Mouse (Mus musculus) embryonic facial prominence, embryonic 11.5 days (tissue): ENCODE measurements around the gene Fbxw11. TPM values are rescaled to one million over a fixed set of nuclear protein-coding genes. Genes with fewer than 3 reads are reported as not detected.

Experiments used
- ATAC-seq: fragments of 200-750 bp; cut with Nextera tagmentation; replicated peaks from 2 replicates; pipeline ENCODE4 v1.8.0; 2017; ENCODE audit warnings: low read depth; ENCODE audit not compliant: insufficient number of reproducible peaks, low FRiP score, low TSS enrichment
- DNase-seq: peaks from one replicate; pipeline ENCODE4 v3.0.0-alpha.2; 2015; ENCODE audit warnings: low spot score
- H3K27ac ChIP-seq: fragments of 300-500 bp; sonication (generic); replicated peaks from 2 replicates; pipeline ENCODE4 v1.5.1; 2014; ENCODE audit warnings: mild to moderate bottlenecking, low read depth, low read length, control low read depth
- H3K27me3 ChIP-seq: fragments of 300-500 bp; sonication (generic); 2 replicates; pipeline ENCODE4 v1.6.1; 2014; ENCODE audit warnings: mild to moderate bottlenecking, low read length, moderate library complexity, mixed read lengths; ENCODE audit not compliant: control insufficient read depth, insufficient read depth
- H3K36me3 ChIP-seq: fragments of 300-500 bp; sonication (generic); replicated peaks from 2 replicates; pipeline ENCODE4 v1.6.1; 2014; ENCODE audit warnings: low read depth, mild to moderate bottlenecking, low read length, moderate library complexity, mixed read lengths; ENCODE audit not compliant: control insufficient read depth, insufficient read depth
- H3K4me1 ChIP-seq: fragments of 300-500 bp; sonication (generic); 2 replicates; pipeline ENCODE4 v1.6.1; 2014; ENCODE audit warnings: low read length, mixed read lengths; ENCODE audit not compliant: control insufficient read depth, insufficient read depth
- H3K4me2 ChIP-seq: fragments of 300-500 bp; sonication (generic); 2 replicates; pipeline ENCODE4 v1.6.1; 2014; ENCODE audit warnings: low read depth, mild to moderate bottlenecking, control low read depth, low read length, moderate library complexity
- H3K4me3 ChIP-seq: fragments of 300-500 bp; sonication (generic); 2 replicates; pipeline ENCODE4 v1.5.1; 2014; ENCODE audit warnings: low read depth, low read length, control low read depth
- H3K9ac ChIP-seq: fragments of 300-500 bp; sonication (generic); replicated peaks from 2 replicates; pipeline ENCODE4 v1.6.1; 2014; ENCODE audit warnings: mild to moderate bottlenecking, control low read depth, low read length
- H3K9me3 ChIP-seq: fragments of 300-500 bp; sonication (generic); replicated peaks from 2 replicates; pipeline ENCODE4 v1.6.1; 2016; ENCODE audit warnings: mild to moderate bottlenecking, low read length, inconsistent platforms, mixed read lengths; ENCODE audit not compliant: control insufficient read depth
- WGBS: fragments of 180-500 bp; shearing (Covaris S2); extraction: QIAGEN DNeasy Blood & Tissue Kit; methylation state at CpG from one replicate; pipeline ENCODE4 v1.1.7; 2014; 5-methylcytosine and 5-hydroxymethylcytosine counted together
- polyA plus RNA-seq: library from polyadenylated mRNA; unstranded; fragments of >200 nt; fragmentation: Nextera tagmentation; extraction: Ambion mirVana; gene quantifications from 2 replicates; pipeline ENCODE4 v1.2.1, GENCODE M21; 2014

Fbxw11 gene
- polyA plus RNA-seq, 1 experiment from 2014 or later = 90.6 TPM

DNA sequence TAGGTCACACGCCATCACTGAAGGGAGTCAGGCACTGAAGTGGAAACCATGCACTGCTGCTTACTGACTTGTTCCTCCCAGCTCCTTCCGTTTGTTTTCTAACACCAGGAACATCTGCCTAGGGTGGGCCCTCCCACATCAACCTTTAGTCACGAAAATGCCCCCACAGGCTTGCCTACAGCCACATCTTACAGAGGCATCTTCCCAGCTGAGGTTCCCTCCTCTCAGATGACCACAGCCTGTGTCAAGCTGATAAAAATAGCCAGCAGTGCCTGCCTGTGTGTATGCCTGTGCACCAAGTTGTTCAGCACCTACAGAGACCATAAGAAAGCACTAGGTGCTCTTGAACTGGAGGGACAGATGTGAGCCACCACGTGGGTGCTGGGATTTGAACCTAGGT, 106.3 kb downstream of the Fbxw11 start:
- WGBS = 76% methylated on average over 4 of the region's 4 CpGs
- ATAC-seq = 0 out of 2 replicates have a peak, but pooled peaks have one; percentile 44
- H3K4me2 ChIP-seq = no peak overlapping the region
- H3K27me3 ChIP-seq = no peaks in the 10 kb centered on the region
- no peak for DNase-seq
- H3K36me3 ChIP-seq = no peaks in the 10 kb centered on the region; the same call in none of the 2 replicates
- H3K9ac ChIP-seq = no peak overlapping the region
- no peaks in the 10 kb centered on the region for H3K4me1 ChIP-seq
- no peaks in the 10 kb centered on the region for H3K9me3 ChIP-seq
- H3K4me3 ChIP-seq = no peak overlapping the region
- no peak overlapping the region for H3K27ac ChIP-seq

DNA sequence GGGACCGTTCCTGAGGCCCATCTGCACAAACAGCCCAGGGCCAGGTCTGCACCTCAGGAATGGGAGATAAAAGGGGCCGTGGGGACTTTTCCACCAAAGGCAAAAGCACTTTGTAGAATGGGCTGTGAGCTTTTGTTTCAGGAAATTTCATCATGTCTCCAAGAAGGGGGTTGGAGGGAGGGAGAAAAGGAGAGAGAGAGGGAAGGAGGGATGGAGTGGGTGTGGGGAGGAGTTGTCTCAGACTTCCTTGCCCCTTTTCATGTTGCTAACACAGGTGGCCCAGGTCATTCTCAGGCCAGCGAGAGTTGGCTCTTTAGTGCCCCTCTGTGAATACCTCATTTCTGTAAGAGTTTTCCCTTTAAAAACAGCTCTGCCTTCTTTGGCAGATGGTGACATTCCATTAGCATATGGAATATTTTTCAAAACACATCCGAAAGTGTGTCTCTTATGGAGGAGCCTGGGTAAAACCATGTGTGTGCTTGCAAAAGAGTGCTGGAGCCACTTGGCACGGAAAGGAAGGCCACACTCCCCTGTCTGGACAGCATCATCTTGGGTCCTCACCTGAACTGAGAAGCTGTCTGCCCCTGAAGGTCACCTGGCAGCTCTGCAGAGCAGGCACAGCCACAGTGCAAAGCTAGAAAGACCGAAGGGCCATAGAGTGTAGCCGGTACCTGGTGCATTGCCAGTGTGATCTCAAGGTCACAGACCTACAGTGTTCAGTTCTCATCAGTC, 109.5 kb downstream of the Fbxw11 start:
- ATAC-seq = no peak
- no peaks in the 10 kb centered on the region for H3K4me1 ChIP-seq

DNA sequence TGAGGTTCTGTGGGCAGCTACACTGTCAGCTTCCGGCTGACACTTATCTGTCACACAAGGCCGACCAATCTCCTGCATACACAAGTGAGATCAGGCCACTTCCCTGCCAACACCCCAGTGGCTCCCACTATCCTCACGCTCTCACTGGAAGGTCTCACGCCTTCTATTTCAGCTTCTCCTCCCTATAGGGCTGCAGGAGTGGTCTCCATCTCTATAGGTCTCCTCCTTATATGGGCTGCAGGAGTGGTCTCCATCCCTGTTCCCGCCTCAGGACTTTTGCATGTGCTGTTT, 110.0 kb downstream of the Fbxw11 start:
- Histone ChIP-seq H3K27ac (no peak overlapping the region), H3K4me1 (no peaks in the 10 kb centered on the region), H3K36me3 (no peaks in the 10 kb centered on the region), H3K4me2 (no peak overlapping the region), H3K27me3 (no peaks in the 10 kb centered on the region), H3K4me3 (no peak overlapping the region), H3K9ac (no peak overlapping the region), H3K9me3 (no peaks in the 10 kb centered on the region)
- WGBS = 91% methylated on average over 5 of the region's 5 CpGs
- ATAC-seq = no peak
- no peak for DNase-seq

More for the DNA sequence above, 109.5 kb downstream of the Fbxw11 start:
- H3K9me3 ChIP-seq = no peaks in the 10 kb centered on the region
- no peak for DNase-seq
- H3K4me3 ChIP-seq = no peak overlapping the region
- H3K27ac ChIP-seq = no peak overlapping the region
- no peak overlapping the region for H3K4me2 ChIP-seq
- no peaks in the 10 kb centered on the region for H3K36me3 ChIP-seq
- WGBS = 73% methylated on average over 7 of the region's 7 CpGs
- H3K27me3 ChIP-seq = no peaks in the 10 kb centered on the region
- H3K9ac ChIP-seq = no peak overlapping the region

DNA sequence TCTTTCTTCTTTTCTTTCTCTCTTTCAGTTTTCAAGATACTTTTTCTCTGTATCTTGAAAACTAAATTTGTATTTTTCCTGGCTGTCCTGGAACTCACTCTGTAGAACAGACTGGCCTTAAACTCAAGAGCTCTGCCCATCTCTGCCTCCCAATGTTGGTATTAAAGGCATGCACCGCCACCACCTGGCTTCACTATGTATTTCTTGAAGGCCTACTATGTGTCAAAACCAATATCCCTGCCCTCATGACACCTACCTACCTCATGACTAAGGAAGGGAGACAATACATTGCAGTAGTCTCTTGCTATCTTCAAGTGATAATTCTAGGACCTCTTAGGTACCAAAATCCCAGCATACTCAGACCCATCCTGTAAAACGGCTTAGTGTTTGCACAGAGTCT, 110.8 kb downstream of the Fbxw11 start:
- Histone ChIP-seq H3K4me1 (no peaks in the 10 kb centered on the region), H3K27me3 (no peaks in the 10 kb centered on the region), H3K9ac (no peak overlapping the region), H3K4me3 (no peak overlapping the region), H3K4me2 (no peak overlapping the region), H3K9me3 (no peaks in the 10 kb centered on the region), H3K36me3 (no peaks in the 10 kb centered on the region), H3K27ac (no peak overlapping the region)
- ATAC-seq (no peak), DNase-seq (no peak)
- 90% methylated on average over 2 of the region's 2 CpGs for WGBS

DNA sequence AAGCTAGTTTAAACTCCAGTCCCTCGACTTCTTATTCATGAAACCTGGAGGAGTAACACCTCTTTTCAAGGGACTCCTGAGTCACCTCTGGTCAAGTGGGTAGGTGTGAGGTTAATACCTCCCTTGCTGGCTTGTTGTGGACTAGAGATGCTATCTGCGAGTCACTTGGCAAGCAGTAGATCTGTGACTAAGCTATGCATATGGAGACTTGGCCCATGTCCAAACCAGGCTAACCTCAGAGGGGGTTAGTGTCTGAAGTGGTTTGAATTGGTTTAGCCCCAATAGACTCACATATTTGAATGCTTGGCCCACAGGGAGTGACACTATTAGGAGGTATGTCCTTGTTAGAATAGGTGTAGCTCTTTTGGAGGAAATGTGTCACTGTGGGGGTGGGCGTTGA, 120.2 kb downstream of the Fbxw11 start:
- DNase-seq = no peak
- 76% methylated on average over 3 of the region's 3 CpGs for WGBS
- Histone ChIP-seq H3K9me3 (no peaks in the 10 kb centered on the region), H3K9ac (no peak overlapping the region), H3K27ac (no peak overlapping the region), H3K4me1 (no peaks in the 10 kb centered on the region), H3K36me3 (no peaks in the 10 kb centered on the region), H3K27me3 (no peaks in the 10 kb centered on the region), H3K4me2 (no peak overlapping the region), H3K4me3 (no peak overlapping the region)
- ATAC-seq = no peak

DNA sequence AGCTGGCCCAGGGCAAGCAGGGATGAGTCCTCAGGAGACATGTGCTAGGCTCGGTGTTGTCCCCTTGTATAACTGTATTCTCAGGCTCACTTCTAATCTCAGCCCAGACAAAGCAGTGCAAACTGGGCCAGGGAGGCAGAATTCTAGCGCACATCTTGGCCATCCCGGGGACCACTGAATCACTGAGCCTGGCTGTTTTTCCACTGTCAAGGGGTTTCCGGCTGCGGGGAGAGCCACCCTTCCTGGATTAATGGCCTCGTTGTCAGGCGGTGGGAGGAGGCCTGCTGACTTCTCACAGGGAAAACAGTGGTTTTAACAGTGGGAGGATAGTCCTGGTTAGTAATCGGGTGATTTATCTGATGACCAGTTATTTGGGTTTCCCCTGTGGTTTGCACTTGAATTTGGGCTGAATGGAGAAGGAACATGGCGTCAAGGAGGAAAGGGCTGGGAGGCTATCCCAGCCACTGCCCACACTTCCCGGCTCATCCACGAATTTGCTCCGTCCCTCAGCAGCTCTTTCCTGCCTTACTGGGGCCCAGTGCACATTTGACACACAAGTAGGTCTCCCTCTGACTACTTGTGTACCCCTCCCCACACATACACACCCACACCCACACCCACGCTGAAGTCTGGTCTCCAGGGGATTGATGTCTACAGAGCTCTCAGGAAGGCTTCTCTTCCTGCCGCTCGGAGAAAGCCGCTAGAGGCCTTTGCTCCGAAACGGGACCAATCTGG, 125.1 kb downstream of the Fbxw11 start:
- WGBS = 75% methylated on average over 18 of the region's 18 CpGs
- H3K4me1 ChIP-seq = no peaks in the 10 kb centered on the region
- H3K4me2 ChIP-seq = no peak overlapping the region
- DNase-seq = no peak
- no peaks in the 10 kb centered on the region for H3K9me3 ChIP-seq
- H3K4me3 ChIP-seq = no peak overlapping the region
- H3K9ac ChIP-seq = no peak overlapping the region
- ATAC-seq = no peak
- H3K27me3 ChIP-seq = no peaks in the 10 kb centered on the region
- no peaks in the 10 kb centered on the region for H3K36me3 ChIP-seq
- H3K27ac ChIP-seq = no peak overlapping the region

DNA sequence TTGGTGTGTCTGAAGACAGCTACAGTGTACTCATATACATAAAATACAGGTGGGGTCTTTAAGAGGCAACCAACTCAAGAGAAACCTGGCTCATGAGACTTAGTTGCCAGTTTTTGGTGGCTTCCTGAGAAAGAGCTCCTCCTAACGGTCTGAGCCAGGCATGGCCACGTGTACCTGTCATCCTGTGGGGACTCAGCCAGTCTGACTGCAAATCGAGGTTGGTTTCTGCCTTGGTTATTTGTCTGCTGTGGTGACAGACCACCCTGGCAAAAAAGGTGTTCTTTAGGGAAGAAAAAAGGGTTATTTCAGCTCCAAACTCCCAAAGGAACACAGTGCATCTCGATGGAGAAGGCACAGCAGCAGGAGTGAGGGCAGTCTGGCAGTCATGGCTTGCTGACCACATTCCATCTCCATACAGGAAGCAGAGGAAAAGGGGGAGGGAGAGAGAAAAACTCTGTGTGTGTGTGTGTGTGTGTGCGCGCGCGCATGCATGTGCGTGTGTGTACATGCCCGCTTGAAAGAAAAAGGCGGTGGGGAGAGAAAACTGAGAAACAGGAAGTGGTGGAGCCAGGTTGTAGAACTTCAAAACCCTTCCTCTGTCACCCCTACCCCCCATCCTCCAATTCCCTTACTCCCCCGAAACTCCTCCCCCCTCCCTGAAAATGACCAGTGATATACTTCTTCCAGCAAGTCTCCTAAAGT, 126.3 kb downstream of the Fbxw11 start:
- Histone ChIP-seq H3K9me3 (no peaks in the 10 kb centered on the region), H3K4me1 (no peaks in the 10 kb centered on the region), H3K36me3 (no peaks in the 10 kb centered on the region), H3K27ac (no peak overlapping the region), H3K9ac (no peak overlapping the region), H3K27me3 (no peaks in the 10 kb centered on the region), H3K4me3 (no peak overlapping the region), H3K4me2 (no peak overlapping the region)
- DNase-seq (no peak), ATAC-seq (no peak)
- WGBS = 83% methylated on average over 12 of the region's 12 CpGs
